Mouse (Mus musculus) lung, postnatal 0 days (tissue): ENCODE results near the gene Cul9. TPM values are rescaled to one million over a fixed set of nuclear protein-coding genes. Genes with fewer than 3 reads are reported as not detected.
A peak's percentile ranks its signal among the peaks of the same experiment; 100 is the strongest.

Experiments
- ATAC-seq: fragments of 200-750 bp; cut with Nextera tagmentation; 2 replicates; pipeline ENCODE4 v1.8.0; 2017; ENCODE audit warnings: moderate library complexity
- DNase-seq: peaks from one replicate; pipeline ENCODE4 v3.0.0-alpha.2; 2016; ENCODE audit warnings: low spot score
- H3K27ac ChIP-seq: fragments of 300-500 bp; sonication (generic); 2 replicates; pipeline ENCODE4 v1.5.1; 2014; ENCODE audit warnings: antibody characterized with exemption, mild to moderate bottlenecking, low read length, mixed read lengths
- H3K27me3 ChIP-seq: fragments of 300-500 bp; sonication (generic); replicated peaks from 2 replicates; pipeline ENCODE4 v1.6.1; 2014; ENCODE audit warnings: low read length, mixed read lengths; ENCODE audit not compliant: insufficient read depth
- H3K36me3 ChIP-seq: fragments of 300-500 bp; sonication (generic); 2 replicates; pipeline ENCODE4 v1.6.1; 2014; ENCODE audit warnings: low read length, mixed read lengths; ENCODE audit not compliant: insufficient read depth
- H3K4me1 ChIP-seq: fragments of 300-500 bp; sonication (generic); 2 replicates; pipeline ENCODE4 v1.6.1; 2014; ENCODE audit warnings: antibody characterized with exemption, low read depth, low read length, mixed read lengths; ENCODE audit not compliant: insufficient read depth
- H3K4me2 ChIP-seq: fragments of 300-500 bp; sonication (generic); replicated peaks from 2 replicates; pipeline ENCODE4 v1.6.1; 2014; ENCODE audit warnings: low read depth, mild to moderate bottlenecking, low read length, moderate library complexity, mixed read lengths
- H3K4me3 ChIP-seq: fragments of 300-500 bp; sonication (generic); 2 replicates; pipeline ENCODE4 v1.5.1; 2014; ENCODE audit warnings: low read depth, low read length
- H3K9ac ChIP-seq: fragments of 300-500 bp; sonication (generic); replicated peaks from 2 replicates; pipeline ENCODE4 v1.6.1; 2014; ENCODE audit warnings: low read depth, mild to moderate bottlenecking
- H3K9me3 ChIP-seq: fragments of 300-500 bp; sonication (generic); 2 replicates; pipeline ENCODE4 v1.6.1; 2016; ENCODE audit warnings: low read length, mixed read lengths
- CTCF ChIP-seq: IDR thresholded peaks from 2 replicates; pipeline ENCODE4 v1.5.1; 2016; ENCODE audit warnings: antibody characterized with exemption, mild to moderate bottlenecking
- EP300 ChIP-seq: IDR thresholded peaks from 2 replicates; pipeline ENCODE4 v1.6.1; 2016; ENCODE audit warnings: antibody characterized with exemption, mild to moderate bottlenecking, control low read depth
- WGBS: fragments of 180-500 bp; shearing (Covaris S2); extraction: QIAGEN DNeasy Blood & Tissue Kit; methylation state at CpG from one replicate; pipeline ENCODE4 v1.1.7; 2014; 5-methylcytosine and 5-hydroxymethylcytosine counted together
- polyA plus RNA-seq: library from polyadenylated mRNA; unstranded; fragments of >200 nt; fragmentation: Nextera tagmentation; extraction: Ambion mirVana; gene quantifications from 2 replicates; pipeline ENCODE4 v1.2.1, GENCODE M21; 2015

Cul9 gene
- polyA plus RNA-seq, 1 experiment from 2014 or later = 3.5 TPM

DNA sequence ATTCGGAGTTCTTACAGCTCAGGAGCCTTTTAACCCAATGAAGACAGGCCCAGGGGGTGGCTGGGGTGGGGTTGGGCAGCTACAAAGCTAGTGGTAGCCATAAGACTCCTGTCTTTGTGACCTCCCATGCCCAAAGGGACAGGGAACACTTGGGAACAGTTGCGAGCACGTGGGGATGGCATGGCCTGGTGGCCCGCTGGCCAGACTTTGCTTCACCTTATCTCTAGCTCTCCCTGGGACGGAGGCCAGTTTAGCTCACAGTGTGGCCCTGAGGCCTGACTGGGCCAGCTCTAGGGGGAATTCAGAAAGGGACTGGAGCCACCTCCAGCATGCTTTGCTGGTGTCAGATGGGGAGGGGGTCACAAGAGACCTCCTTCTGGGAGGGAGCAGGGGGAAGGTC, 84.0 kb downstream of the Cul9 start:
- ATAC-seq (no peak), DNase-seq (no peak)
- Histone ChIP-seq H3K36me3 (no peaks in the 10 kb centered on the region), H3K27ac (no peak overlapping the region), H3K9ac (no peak overlapping the region), H3K4me2 (no peak overlapping the region), H3K4me1 (no peaks in the 10 kb centered on the region), H3K9me3 (no peaks in the 10 kb centered on the region), H3K4me3 (no peak overlapping the region), H3K27me3 (peaks cover 25% of the 10 kb centered on the region)
- WGBS = 69% methylated on average over 5 of the region's 5 CpGs
- no peak for TF ChIP-seq EP300

DNA sequence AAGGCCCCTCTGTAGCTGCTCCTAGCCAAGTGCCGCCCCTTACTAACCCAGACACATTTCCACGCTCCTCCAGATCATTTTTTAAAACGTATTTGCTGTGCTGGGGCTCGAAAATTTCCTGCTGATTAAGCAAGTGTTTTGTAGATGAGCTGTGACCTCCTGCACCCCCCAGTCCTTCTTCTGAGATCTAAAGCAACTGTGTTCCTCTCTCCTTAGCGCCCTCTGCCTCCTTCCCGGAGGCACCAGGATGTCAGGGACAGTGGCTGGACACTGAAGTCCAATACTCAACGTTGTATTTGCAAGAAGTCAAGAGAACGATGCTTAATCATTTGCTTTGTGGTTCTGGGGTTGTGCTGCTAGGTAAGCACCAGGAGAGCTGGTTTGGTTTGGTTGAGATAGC, 84.8 kb downstream of the Cul9 start:
- peak overlapping the region; percentile 28 for H3K4me3 ChIP-seq
- no peaks in the 10 kb centered on the region for H3K36me3 ChIP-seq
- DNase-seq (peak; percentile 40), ATAC-seq (no peak)
- TF ChIP-seq CTCF = peak; percentile 47
- TF ChIP-seq EP300 = no peak
- no peak overlapping the region for H3K9ac ChIP-seq
- H3K4me2 ChIP-seq = peak overlapping the region; percentile 52
- no peaks in the 10 kb centered on the region for H3K9me3 ChIP-seq
- H3K4me1 ChIP-seq = no peaks in the 10 kb centered on the region
- 4% methylated on average over 8 of the region's 8 CpGs for WGBS
- no peak overlapping the region for H3K27ac ChIP-seq
- peaks cover 25% of the 10 kb centered on the region for H3K27me3 ChIP-seq

DNA sequence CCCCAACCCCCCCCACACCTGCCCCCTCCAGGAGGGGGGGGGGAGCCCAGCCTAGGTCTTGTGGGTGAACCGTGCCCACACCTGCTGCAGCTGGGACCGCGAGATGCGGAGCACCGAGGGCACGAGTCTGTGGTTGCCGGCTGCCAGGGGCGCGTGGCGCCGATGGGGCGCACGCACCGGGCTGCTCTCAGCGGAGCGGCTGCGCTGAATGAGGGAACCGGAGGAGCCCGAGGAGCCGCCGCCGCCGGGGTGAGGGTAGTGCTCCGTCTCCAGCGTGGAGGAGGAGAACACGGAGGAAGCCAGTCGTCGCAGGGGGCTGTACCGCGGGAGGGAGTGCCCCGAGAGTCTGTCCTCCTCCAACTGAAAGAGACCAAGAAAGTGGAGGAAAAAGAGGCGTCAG, 85.5 kb downstream of the Cul9 start:
- H3K9me3 ChIP-seq = no peaks in the 10 kb centered on the region
- WGBS = under 1% methylated on average over 29 of the region's 32 CpGs
- peak overlapping the region; percentile 28 for H3K4me3 ChIP-seq
- no peak overlapping the region for H3K9ac ChIP-seq
- no peak for DNase-seq
- no peak overlapping the region for H3K27ac ChIP-seq
- H3K4me1 ChIP-seq = no peaks in the 10 kb centered on the region
- no peak for TF ChIP-seq CTCF
- no peak for TF ChIP-seq EP300
- H3K4me2 ChIP-seq = peak overlapping the region; percentile 52
- ATAC-seq = no peak
- peaks cover 28% of the 10 kb centered on the region for H3K27me3 ChIP-seq
- no peaks in the 10 kb centered on the region for H3K36me3 ChIP-seq

DNA sequence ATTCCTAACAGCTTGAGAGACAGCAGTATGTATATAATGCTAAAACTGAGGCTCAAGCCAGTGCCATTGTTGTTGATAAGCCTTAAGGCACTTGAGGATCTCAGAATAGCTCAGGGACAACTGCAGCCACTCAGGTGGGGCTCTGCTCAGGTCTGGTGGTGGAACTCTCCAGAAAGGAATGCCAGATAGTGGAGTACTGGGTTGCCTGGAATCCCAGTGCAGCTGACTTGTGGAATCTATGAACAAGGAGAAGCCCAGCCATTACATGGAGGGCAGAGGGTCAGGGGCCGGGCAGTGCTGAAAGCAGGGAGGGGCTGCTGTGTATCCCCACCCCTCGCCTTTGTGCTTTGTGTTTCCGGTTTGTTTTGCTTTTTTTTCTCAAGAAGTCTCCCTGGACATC, 87.7 kb downstream of the Cul9 start:
- Histone ChIP-seq H3K4me2 (no peak overlapping the region), H3K4me3 (no peak overlapping the region), H3K27ac (no peak overlapping the region), H3K27me3 (peaks cover 36% of the 10 kb centered on the region), H3K9ac (no peak overlapping the region), H3K4me1 (peaks cover 7% of the 10 kb centered on the region; the same call in 1 of the 2 replicates), H3K36me3 (no peaks in the 10 kb centered on the region), H3K9me3 (no peaks in the 10 kb centered on the region)
- peak; percentile 49; the same call in 1 of the 2 replicates for ATAC-seq
- no peak for TF ChIP-seq EP300
- no peak for DNase-seq
- 22% methylated on average over 3 of the region's 3 CpGs for WGBS

DNA sequence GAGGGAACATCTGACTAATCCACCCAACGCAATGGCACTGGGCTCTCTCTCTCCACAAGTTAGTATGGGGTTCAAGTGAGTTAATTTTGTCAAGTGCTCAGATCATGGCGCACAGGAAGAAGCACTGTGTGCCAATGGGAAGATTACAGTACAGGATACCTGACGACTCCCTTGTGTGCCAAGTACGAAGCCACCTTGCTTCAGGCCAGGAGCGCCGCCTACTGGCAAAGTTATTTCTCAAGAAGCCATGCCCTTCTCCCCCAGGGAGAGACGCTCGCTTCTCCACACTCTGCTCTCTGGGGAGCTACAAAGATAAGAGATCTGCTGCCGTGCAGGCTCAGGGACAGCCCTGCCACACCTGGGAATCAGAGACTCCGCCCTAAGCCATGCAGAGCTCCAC, 88.4 kb downstream of the Cul9 start:
- Histone ChIP-seq H3K9ac (no peak overlapping the region), H3K36me3 (no peaks in the 10 kb centered on the region), H3K4me3 (no peak overlapping the region), H3K4me2 (no peak overlapping the region), H3K9me3 (no peaks in the 10 kb centered on the region), H3K27me3 (peaks cover 42% of the 10 kb centered on the region), H3K4me1 (peaks cover 7% of the 10 kb centered on the region; the same call in 1 of the 2 replicates), H3K27ac (no peak overlapping the region)
- TF ChIP-seq EP300 (no peak), CTCF (peak; percentile 62)
- 8% methylated on average over 10 of the region's 10 CpGs for WGBS
- ATAC-seq (peak; percentile 13; the same call in 1 of the 2 replicates), DNase-seq (peak; percentile 36)

DNA sequence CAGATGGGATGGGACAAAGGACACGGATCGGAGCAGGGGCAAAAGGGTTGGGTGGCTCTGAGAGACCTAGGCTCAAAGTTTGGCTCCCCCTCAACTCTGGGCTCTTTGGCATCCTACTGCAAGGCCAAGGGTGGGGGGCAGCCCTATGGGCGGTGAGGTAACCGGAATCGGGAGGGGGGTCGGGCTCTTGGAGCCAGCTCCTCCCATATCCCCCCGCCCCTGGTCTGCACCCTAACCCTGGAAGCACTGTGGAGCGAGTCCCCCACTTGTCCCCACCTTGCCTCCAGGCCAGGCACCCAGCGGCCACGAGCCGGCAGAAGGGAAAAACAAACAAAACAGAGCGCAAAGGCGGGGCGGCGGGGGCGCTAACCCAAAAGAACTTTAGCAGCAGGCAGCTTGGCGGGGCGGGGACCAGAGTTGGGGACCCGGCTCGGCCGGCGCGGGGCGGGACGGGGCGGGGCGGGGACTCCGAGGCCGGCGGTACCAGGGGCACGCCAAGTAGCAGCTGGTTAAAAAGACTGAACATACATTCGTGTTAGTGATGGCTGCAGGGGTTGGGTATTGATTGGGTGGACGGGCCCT, 91.0 kb downstream of the Cul9 start:
- H3K9ac ChIP-seq = no peak overlapping the region
- no peak for TF ChIP-seq CTCF
- no peak for TF ChIP-seq EP300
- no peaks in the 10 kb centered on the region for H3K9me3 ChIP-seq
- 1% methylated on average over 29 of the region's 33 CpGs for WGBS
- peak overlapping the region; percentile 35 for H3K4me3 ChIP-seq
- H3K36me3 ChIP-seq = no peaks in the 10 kb centered on the region
- peak overlapping the region; percentile 66 for H3K4me2 ChIP-seq
- H3K27me3 ChIP-seq = peaks cover 33% of the 10 kb centered on the region
- H3K27ac ChIP-seq = no peak overlapping the region
- DNase-seq (peak; percentile 39), ATAC-seq (0 out of 2 replicates have a peak, but pooled peaks have one; percentile 41)
- H3K4me1 ChIP-seq = peaks cover 7% of the 10 kb centered on the region; the same call in 1 of the 2 replicates

DNA sequence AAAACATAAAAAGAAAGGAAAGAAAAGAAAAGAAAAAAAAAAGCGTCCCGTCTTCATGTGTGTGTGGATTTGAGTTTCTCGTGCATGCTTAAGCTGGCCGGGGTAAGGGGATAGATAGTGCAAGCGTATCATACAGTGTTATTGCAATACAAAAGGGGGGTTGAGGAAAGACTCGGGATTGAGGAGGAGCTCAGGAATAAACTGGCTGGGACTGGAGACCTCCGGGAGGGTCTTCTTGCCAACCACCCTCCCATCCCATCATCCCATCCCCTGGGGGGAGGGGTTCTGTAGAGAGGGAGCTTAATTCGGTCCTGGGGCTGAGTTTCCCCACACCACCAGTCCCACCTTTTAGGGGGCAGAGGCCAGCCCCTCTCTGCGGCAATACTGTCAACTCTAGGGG, 91.6 kb downstream of the Cul9 start:
- Histone ChIP-seq H3K4me1 (peaks cover 7% of the 10 kb centered on the region; the same call in 1 of the 2 replicates), H3K9ac (no peak overlapping the region), H3K36me3 (no peaks in the 10 kb centered on the region), H3K27me3 (peaks cover 29% of the 10 kb centered on the region; the same call in 1 of the 2 replicates), H3K27ac (no peak overlapping the region), H3K9me3 (no peaks in the 10 kb centered on the region), H3K4me3 (peak overlapping the region; percentile 35; the same call in 1 of the 2 replicates), H3K4me2 (peak overlapping the region; percentile 66)
- 2% methylated on average over 9 of the region's 9 CpGs for WGBS
- no peak for TF ChIP-seq CTCF
- TF ChIP-seq EP300 = no peak
- DNase-seq = no peak
- ATAC-seq = no peak
